Mouse (Mus musculus): ENCODE data around the gene Gm49776. TPM values are rescaled to one million over a fixed set of nuclear protein-coding genes. Genes with fewer than 3 reads are reported as not detected.
"Not testable (repeated sequence)": the region's sequence is repeated elsewhere in the genome, so short reads cannot be mapped to it uniquely, and the experiment has no call there.

The Gm49776 gene
- polyA plus RNA-seq, 1 experiment: not detected

DNA sequence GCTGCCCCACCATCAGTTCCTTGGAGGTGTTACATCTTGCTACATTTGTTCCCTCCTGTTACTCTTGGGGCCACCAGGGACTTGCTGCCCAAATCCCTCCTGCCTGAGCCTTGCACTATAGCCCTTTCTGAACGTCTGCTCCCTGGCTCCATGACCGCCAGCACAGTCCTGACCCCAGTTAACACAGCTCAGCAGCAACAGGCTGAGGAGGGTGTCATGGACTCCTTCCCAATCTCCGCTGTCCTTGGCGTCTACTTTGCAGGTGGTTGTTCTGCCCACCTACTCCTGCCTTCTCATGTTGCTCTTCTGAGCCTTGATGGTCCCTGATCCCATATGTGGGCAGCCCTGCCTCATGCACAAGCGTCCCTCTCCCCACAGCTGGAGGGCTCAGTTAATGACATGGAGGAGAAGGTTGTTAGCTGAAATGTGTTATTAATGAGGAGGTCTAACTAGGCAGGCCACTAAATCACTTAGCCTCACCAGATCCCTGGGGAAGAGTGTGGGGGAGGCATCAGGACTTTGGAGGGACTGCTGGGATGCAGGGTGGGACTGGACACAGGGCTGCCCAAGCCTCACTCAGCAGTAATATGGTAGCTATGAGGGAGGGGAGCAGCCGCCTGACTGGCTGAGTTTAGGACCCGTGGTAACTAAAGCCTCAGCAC is 54.6 kb downstream of the Gm49776 start:
- DNase-seq (ENCODE audit: low spot score): no peak

DNA sequence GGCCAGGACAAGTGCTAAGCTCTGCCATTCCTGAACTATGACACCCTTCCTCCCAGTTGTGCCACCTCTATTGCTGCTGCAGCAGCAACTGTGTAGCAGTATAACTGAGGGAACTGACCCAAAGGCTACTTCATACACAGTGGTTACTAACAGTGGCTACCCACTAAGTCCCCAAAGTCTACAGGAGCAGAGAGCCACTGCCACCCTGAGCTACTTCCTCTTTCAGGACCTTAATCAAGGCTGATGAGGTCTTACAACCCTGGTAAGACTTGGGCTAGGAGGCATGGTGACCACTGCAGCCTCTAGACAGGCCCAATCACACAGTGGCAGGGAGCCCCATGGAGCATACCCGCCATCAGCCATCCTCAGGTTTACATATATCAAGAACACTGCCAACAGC is 56.1 kb downstream of the Gm49776 start:
- DNase-seq (ENCODE audit: low spot score): no peak

DNA sequence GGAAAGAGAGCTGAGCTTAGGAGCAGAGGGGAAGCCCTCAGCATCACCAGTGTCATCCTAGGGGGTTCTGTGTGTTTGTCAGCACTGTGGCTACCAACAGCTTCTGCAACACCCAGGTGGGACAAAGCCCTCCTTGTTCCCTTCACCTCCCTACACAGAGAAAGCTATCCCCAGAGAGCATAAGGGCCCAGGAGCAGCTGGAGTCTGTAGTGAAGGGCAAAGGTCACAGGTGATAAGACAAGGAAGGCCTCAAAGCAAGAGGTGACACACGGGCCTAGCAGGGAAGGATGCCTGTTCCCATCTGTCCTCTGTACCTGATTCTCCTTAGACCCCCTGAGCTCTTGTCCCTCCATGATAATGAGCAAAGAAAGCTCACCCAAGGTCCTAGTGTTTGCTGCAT is 56.5 kb downstream of the Gm49776 start:
- DNase-seq (ENCODE audit: low spot score): no peak

- no peak for DNase-seq (ENCODE audit: low spot score)
Observed at GRCm38 (mm10) chr16:18200062-18200461, 58.1 kb downstream of the Gm49776 start.

GRCm38 (mm10) chr16:18198365-18199098 is 59.6 kb downstream of the Gm49776 start:
- DNase-seq (ENCODE audit: low spot score): no peak

DNA sequence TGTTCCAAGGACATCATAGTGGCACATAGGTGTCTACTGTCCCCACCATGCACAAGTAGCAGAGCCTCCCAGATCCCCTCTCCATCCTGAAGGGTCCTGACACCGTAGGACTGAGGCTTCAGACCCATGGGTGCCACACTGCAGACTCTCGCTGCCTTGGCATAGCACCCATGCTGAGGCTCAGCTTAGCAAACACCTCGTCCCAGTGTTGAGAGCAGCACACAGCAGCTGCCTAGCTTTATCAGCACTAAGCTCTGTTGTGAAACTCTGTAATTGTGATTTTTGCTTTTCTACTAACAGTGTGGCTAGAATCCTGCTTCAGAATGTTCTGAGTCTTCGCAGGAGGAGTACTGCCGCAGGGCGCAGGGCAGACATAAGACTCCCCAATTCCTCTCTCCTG is 60.2 kb downstream of the Gm49776 start:
- no peak for DNase-seq (ENCODE audit: low spot score)

- DNase-seq (ENCODE audit: low spot score): not testable (repeated sequence)
Observed at GRCm38 (mm10) chr16:18195561-18195960, 62.6 kb downstream of the Gm49776 start.

Other genes starting within 250 kb of the Gm49776 start
- gene Dgcr6, start 205.5 kb downstream of the Gm49776 start, polyA plus RNA-seq (2012; rRNA removed): 105 and 136 TPM in 2 replicates
- gene Prodh, start 168.1 kb downstream of the Gm49776 start, polyA plus RNA-seq (2012; rRNA removed): 35.2 and 40.6 TPM in 2 replicates
- gene Rtn4r, start 130.7 kb downstream of the Gm49776 start, polyA plus RNA-seq (2012; rRNA removed): 4.3 and 4.9 TPM in 2 replicates
- not detected in 2 replicates for gene Ccdc188, start 40.4 kb downstream of the Gm49776 start, polyA plus RNA-seq (2012; rRNA removed)
- gene Zdhhc8, start 23.2 kb downstream of the Gm49776 start, polyA plus RNA-seq (2012; rRNA removed): 27.3 and 35.1 TPM in 2 replicates
- 55.6 and 56.7 TPM in 2 replicates for gene Trmt2a, start 9.6 kb downstream of the Gm49776 start, polyA plus RNA-seq (2012; rRNA removed)
- gene Ranbp1, start 9.6 kb downstream of the Gm49776 start, polyA plus RNA-seq (2012; rRNA removed): 88.4 and 90.6 TPM in 2 replicates
- 24.7 and 25.8 TPM in 2 replicates for gene Dgcr8, start 30.9 kb upstream of the Gm49776 start, polyA plus RNA-seq (2012; rRNA removed)
- gene Tango2, start 89.8 kb upstream of the Gm49776 start, polyA plus RNA-seq (2012; rRNA removed): 36.6 and 43.0 TPM in 2 replicates
- gene Arvcf, start 89.9 kb upstream of the Gm49776 start, polyA plus RNA-seq (2012; rRNA removed): 15.6 and 17.3 TPM in 2 replicates
- gene Txnrd2, start 168.1 kb upstream of the Gm49776 start, polyA plus RNA-seq (2012; rRNA removed): 16.5 and 21.5 TPM in 2 replicates
- 169 and 205 TPM in 2 replicates for gene Comt, start 168.5 kb upstream of the Gm49776 start, polyA plus RNA-seq (2012; rRNA removed)
- gene Gnb1l, start 240.4 kb upstream of the Gm49776 start, polyA plus RNA-seq (2012; rRNA removed): 7.9 and 8.4 TPM in 2 replicates
- 4.4 and 5.6 TPM in 2 replicates for gene Rtl10, start 240.6 kb upstream of the Gm49776 start, polyA plus RNA-seq (2012; rRNA removed)